In the genomic region with DNA sequence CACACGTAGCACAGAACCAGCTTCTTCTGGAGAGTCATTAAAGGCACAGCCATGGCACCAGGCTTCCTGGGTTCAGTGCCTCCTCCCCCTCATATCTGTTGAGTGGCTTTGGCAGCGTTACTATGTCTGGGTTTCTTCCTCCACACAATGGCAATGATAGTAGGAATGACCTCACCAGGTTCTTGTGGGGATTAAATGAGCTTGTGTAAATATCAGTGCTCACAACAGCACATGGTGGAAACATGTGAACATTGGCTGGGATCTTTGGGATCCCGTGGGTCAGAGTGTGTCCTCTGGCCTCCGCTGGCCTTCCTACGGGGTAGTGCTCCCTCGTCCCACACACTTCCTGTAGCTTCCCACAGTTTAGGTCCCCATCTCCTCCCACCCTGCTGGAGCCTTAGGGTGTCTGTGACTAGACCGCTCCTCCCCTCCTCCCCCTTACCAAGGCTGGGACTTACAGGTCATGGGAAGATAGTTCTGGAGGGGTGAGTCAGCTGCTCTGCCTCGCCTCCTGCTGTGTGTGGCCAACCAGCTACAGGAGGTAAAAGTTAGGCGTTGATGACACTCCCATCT, we compare ENCODE assay signal across 12 mouse cellular contexts. TPM values are rescaled to one million over a fixed set of nuclear protein-coding genes. Genes with fewer than 3 reads are reported as not detected.
DNase-seq lines count a peak whose midpoint lies in the region; ATAC-seq and TF ChIP-seq lines count a peak whose summit lies in the region.
"Had no signal": no experiment of that assay in that cellular context is flagged by ENCODE, and none has a peak within 500 bp of the region (broad histone marks: within the 10 kb centered on the region; RNA-seq: fewer than 3 reads in every experiment).

No protein-coding gene starts in this region.

- TF ChIP-seq POLR2A in lung, adult 2 months (IDR thresholded peaks at IDR 0.05; ENCODE audit: borderline replicate concordance, extremely low read depth, low read depth, low read length), result no peak
- peak; percentile 16 for TF ChIP-seq POLR2A in myocyte (IDR thresholded peaks at IDR 0.05; ENCODE audit: insufficient read length, low read depth)

- TF ChIP-seq EP300 in lung, postnatal 0 days (IDR thresholded peaks at IDR 0.05), result no peak

- no peaks in the 10 kb centered on the region for H3K36me3 ChIP-seq in lung, postnatal 0 days (ENCODE audit: insufficient read depth, low read length)
- H3K36me3 ChIP-seq in myocyte (ENCODE audit: control insufficient read depth, insufficient read depth), result no peaks in the 10 kb centered on the region
- H3K36me3 ChIP-seq: forebrain, embryonic 12.5 days had no signal

- H3ac ChIP-seq in myocyte (ENCODE audit: control insufficient read depth, insufficient read length), result no peak overlapping the region

- H3K4me2 ChIP-seq in lung, postnatal 0 days (replicated peaks; ENCODE audit: low read depth, low read length), result no peak overlapping the region
- H3K4me2 ChIP-seq in myocyte (ENCODE audit: low read depth), result peak overlapping the region; percentile 62
- H3K4me2 ChIP-seq: forebrain, embryonic 12.5 days had no signal

- no peak overlapping the region for H3K4me3 ChIP-seq in lung, postnatal 0 days (ENCODE audit: low read depth, low read length)
- H3K4me3 ChIP-seq in lung, adult 2 months (replicated peaks; ENCODE audit: extremely low read depth, low read depth, low read length), result no peak overlapping the region
- H3K4me3 ChIP-seq in myocyte, result no peak overlapping the region
- H3K4me3 ChIP-seq: forebrain, embryonic 12.5 days; gastrocnemius, adult 2 months had no signal

- H3K27me3 ChIP-seq in lung, postnatal 0 days (replicated peaks; ENCODE audit: insufficient read depth, low read length), result no peaks in the 10 kb centered on the region
- H3K27me3 ChIP-seq in myocyte (ENCODE audit: control insufficient read depth, insufficient read depth, insufficient read length), result no peaks in the 10 kb centered on the region

- H3K9me3 ChIP-seq in lung, postnatal 0 days (ENCODE audit: low read length), result no peaks in the 10 kb centered on the region
- H3K9me3 ChIP-seq: forebrain, embryonic 12.5 days had no signal

- no peak overlapping the region for H3K27ac ChIP-seq in lung, postnatal 0 days (ENCODE audit: low read length)
- H3K27ac ChIP-seq: forebrain, embryonic 12.5 days; gastrocnemius, adult 2 months had no signal

- H3K4me1 ChIP-seq in lung, postnatal 0 days (ENCODE audit: insufficient read depth, low read depth, low read length), result no peaks in the 10 kb centered on the region
- 0 out of 2 replicates have a peak, but pooled peaks cover 2% of the 10 kb centered on the region for H3K4me1 ChIP-seq in lung, adult 2 months (ENCODE audit: control insufficient read depth, insufficient read depth, low read length)
- H3K4me1 ChIP-seq: forebrain, embryonic 12.5 days had no signal

- no peak for TF ChIP-seq CTCF in lung, postnatal 0 days (IDR thresholded peaks at IDR 0.05)
- TF ChIP-seq CTCF in lung, adult 2 months (IDR thresholded peaks at IDR 0.05; ENCODE audit: insufficient read depth, low read length), result no peak

- H3K79me2 ChIP-seq in myocyte (ENCODE audit: control insufficient read depth, insufficient read depth), result no peaks in the 10 kb centered on the region

- H3K9ac ChIP-seq in lung, postnatal 0 days (replicated peaks; ENCODE audit: low read depth), result no peak overlapping the region
- H3K9ac ChIP-seq: forebrain, embryonic 12.5 days had no signal

- 49% methylated on average over 9 of the region's 9 CpGs for WGBS in lung, postnatal 0 days
- WGBS in lung, adult 2 months, result 44% methylated on average over 9 of the region's 9 CpGs

- peak; percentile 52 for DNase-seq in adrenal gland, postnatal 14 days
- DNase-seq in adrenal gland, postnatal 10 days, result no peak
- DNase-seq in lung, postnatal 0 days (ENCODE audit: low spot score), result peak; percentile 24
- no peak for DNase-seq in lung, adult 2 months
- DNase-seq in fibroblast of lung, adult 2 months (ENCODE audit: low read depth), result peak; percentile 90
- no peak for DNase-seq in urinary bladder, postnatal 10 days (ENCODE audit: low spot score)
- DNase-seq in urinary bladder, postnatal 14 days (ENCODE audit: low spot score), result no peak
- DNase-seq: gastrocnemius, adult 2 months had no signal

- ATAC-seq in lung, postnatal 0 days, result peak; percentile 54
- ATAC-seq: midbrain, embryonic 16.5 days had no signal

TF ChIP-seq in myocyte, 11 proteins besides CTCF, POLR2A, EP300 and RAD21:
- TF ChIP-seq MYOG (IDR thresholded peaks at IDR 0.05; ENCODE audit: control insufficient read depth in 1 of 3, insufficient read depth in 1 of 3, insufficient read length in 2 of 3, low read depth in 2 of 3) (peak in 1 of 3 experiments; percentile 58), TCF12 (IDR thresholded peaks at IDR 0.05; ENCODE audit: insufficient read depth, poor library complexity, severe bottlenecking) (no peak), MAX (IDR thresholded peaks at IDR 0.05; ENCODE audit: low read depth) (peak; percentile 74), SRF (IDR thresholded peaks at IDR 0.05; ENCODE audit: control insufficient read depth, insufficient read length, low read depth) (no peak), POLR2AphosphoS2 (IDR thresholded peaks at IDR 0.05; ENCODE audit: insufficient read length, low read depth) (peak; percentile 76), REST (IDR thresholded peaks at IDR 0.05; ENCODE audit: insufficient read depth, insufficient read length) (no peak), USF1 (IDR thresholded peaks at IDR 0.05; ENCODE audit: low read depth) (no peak), CEBPB (IDR thresholded peaks at IDR 0.05; ENCODE audit: insufficient read depth, poor library complexity, severe bottlenecking) (no peak), TCF3 (IDR thresholded peaks at IDR 0.05; ENCODE audit: insufficient read length, low read depth) (no peak), MYOD1 (IDR thresholded peaks at IDR 0.05; ENCODE audit: control insufficient read depth in 1 of 3, insufficient read length in 2 of 3, low read depth in 2 of 3) (peak in 2 of 3 experiments; percentile 44 to 68), E2F4 (IDR thresholded peaks at IDR 0.05; ENCODE audit: insufficient read depth) (no peak)

RNA-seq across cellular contexts. Expression of gene Tnnt2, which starts 25.9 kb away (rescaled TPM):
- total RNA-seq in adrenal gland, postnatal 14 days (2021), result 1.3 and 2.6 TPM in 2 replicates
- 1 to 10 TPM; 2.6 to 5.1 TPM for total RNA-seq in adrenal gland, postnatal 10 days (2021)
- 84.6 and 115 TPM in 2 replicates for polyA plus RNA-seq in lung, postnatal 0 days (2015; fragmentation: Nextera tagmentation; extraction: Ambion mirVana)
- polyA plus RNA-seq in lung, adult 2 months (2012; rRNA removed), result 31.3 and 74.6 TPM in 2 replicates
- polyA plus RNA-seq in myocyte (2012; fragmentation: generic; extraction: Trizol), result 2,000 TPM

RNA-seq across cellular contexts. Expression of gene Lad1, which starts 43.7 kb away (rescaled TPM):
- total RNA-seq in adrenal gland, postnatal 14 days (2021), result 0.45 TPM in 1 of 2 replicates, not detected in the other
- under 1 TPM; 0.21 TPM for total RNA-seq in adrenal gland, postnatal 10 days (2021)
- polyA plus RNA-seq in lung, postnatal 0 days (2015; fragmentation: Nextera tagmentation; extraction: Ambion mirVana), result 4.4 and 6.0 TPM in 2 replicates
- polyA plus RNA-seq in lung, adult 2 months (2012; rRNA removed), result 6.9 and 43.2 TPM in 2 replicates
- polyA plus RNA-seq in myocyte (2012; fragmentation: generic; extraction: Trizol), result 0.46 TPM
- total RNA-seq: gastrocnemius, adult 2 months had no signal

RNA-seq across cellular contexts. Expression of gene Pkp1, which starts 56.9 kb away (rescaled TPM):
- total RNA-seq in adrenal gland, postnatal 14 days (2021), result not detected in 2 replicates
- total RNA-seq in adrenal gland, postnatal 10 days (2021), result not detected
- 0.02 TPM in 2 replicates for polyA plus RNA-seq in lung, postnatal 0 days (2015; fragmentation: Nextera tagmentation; extraction: Ambion mirVana)
- polyA plus RNA-seq in lung, adult 2 months (2012; rRNA removed), result 0.07 and 40.6 TPM in 2 replicates
- polyA plus RNA-seq in myocyte (2012; fragmentation: generic; extraction: Trizol), result 74.8 TPM
- total RNA-seq: gastrocnemius, adult 2 months; layer of hippocampus, adult 18-20 months had no signal
- polyA plus RNA-seq: midbrain, embryonic 16.5 days had no signal

Comparison
In these comparisons a context has a peak if more than half of its experiments do, and no peak if none do; other contexts are left out.
1. DNase-seq: peak in adrenal gland, postnatal 14 days (single experiment), lung, postnatal 0 days (single experiment) and fibroblast of lung, adult 2 months (single experiment); none in adrenal gland, postnatal 10 days (single experiment), lung, adult 2 months (single experiment), urinary bladder, postnatal 10 days (single experiment) and urinary bladder, postnatal 14 days (single experiment).
2. RNA of gene Tnnt2, which starts 25.9 kb away (polyA plus RNA-seq): 2,000 TPM in myocyte (single experiment); 84.6 to 115 TPM in lung, postnatal 0 days and 31.3 to 74.6 TPM in lung, adult 2 months; every median in the first group is over 10 times any median in the second.